In genomic region chrX:74880123-74880522, GRCm38 (mm10) we compare ENCODE assay signal across 13 mouse cellular contexts. TPM values are rescaled to one million over a fixed set of nuclear protein-coding genes. Genes with fewer than 3 reads are reported as not detected.
A peak's percentile ranks its signal among the peaks of the same experiment; 100 is the strongest.
DNase-seq lines count a peak whose midpoint lies in the region; ATAC-seq and TF ChIP-seq lines count a peak whose summit lies in the region.
"Not testable (repeated sequence)": the region's sequence is repeated elsewhere in the genome, so short reads cannot be mapped to it uniquely, and the experiment has no call there.
"Had no signal": no experiment of that assay in that cellular context is flagged by ENCODE, and none has a peak within 500 bp of the region (broad histone marks: within the 10 kb centered on the region; RNA-seq: fewer than 3 reads in every experiment).

No protein-coding gene starts in this region.

- H3K4me2 ChIP-seq in hindbrain, postnatal 0 days (ENCODE audit: low read depth, low read length); lung, embryonic 14.5 days: not testable (repeated sequence)

- H3K9ac ChIP-seq in hindbrain, postnatal 0 days (replicated peaks; ENCODE audit: low read length); lung, embryonic 14.5 days: not testable (repeated sequence)

- H3K4me1 ChIP-seq in hindbrain, postnatal 0 days (ENCODE audit: insufficient read depth, low read length); lung, embryonic 14.5 days (ENCODE audit: insufficient read depth): not testable (repeated sequence)

- WGBS in hindbrain, postnatal 0 days: 49% methylated on average over 4 of the region's 6 CpGs
- WGBS in lung, embryonic 14.5 days: 16% methylated on average over 4 of the region's 6 CpGs

- peak; percentile 6 for DNase-seq in adrenal gland, postnatal 14 days
- peak; percentile 13 to 23 for DNase-seq in cerebellum, postnatal 4 days (ENCODE audit: low spot score in 2 of 2)
- peak; percentile 70 for DNase-seq in gastrocnemius, adult 2 months
- not testable (repeated sequence) for DNase-seq in hindbrain, postnatal 0 days (ENCODE audit: low spot score); lung, embryonic 14.5 days
- DNase-seq in layer of hippocampus, adult 9-10 months (ENCODE audit: low spot score): peak; percentile 4
- peak; percentile 26 to 45 for DNase-seq in right cerebral cortex, postnatal 10 days (ENCODE audit: low spot score in 2 of 2)

- not testable (repeated sequence) for H3K27me3 ChIP-seq in hindbrain, postnatal 0 days (ENCODE audit: insufficient read depth, low read length); lung, embryonic 14.5 days (ENCODE audit: insufficient read depth, low read length)

- H3K27ac ChIP-seq in gastrocnemius, adult 2 months; hindbrain, postnatal 0 days; lung, embryonic 14.5 days (ENCODE audit: low read depth): not testable (repeated sequence)

- TF ChIP-seq CTCF in gastrocnemius, adult 2 months (IDR thresholded peaks at IDR 0.05): peak; percentile 34
- peak; percentile 32; the same call in 1 of the 2 replicates for TF ChIP-seq CTCF in hindbrain, postnatal 0 days (IDR thresholded peaks at IDR 0.05; ENCODE audit: low read depth)
- TF ChIP-seq CTCF in lung, embryonic 14.5 days (IDR thresholded peaks at IDR 0.05; ENCODE audit: low read depth): peak; percentile 18; the same call in 1 of the 2 replicates

- not testable (repeated sequence) for H3K4me3 ChIP-seq in gastrocnemius, adult 2 months; hindbrain, postnatal 0 days (ENCODE audit: low read length); lung, embryonic 14.5 days (ENCODE audit: low read depth, low read length)

- intact Hi-C loops in gastrocnemius, adult 2 months (cut with DNase I): loop anchor here (10.0 kb wide), 1 partner anchor 425 kb away; no protein-coding TSS in a partner anchor

- peak; percentile 32; the same call in 1 of the 2 replicates for ATAC-seq in hindbrain, postnatal 0 days
- ATAC-seq in lung, embryonic 14.5 days (ENCODE audit: insufficient read depth): not testable (repeated sequence)

- not testable (repeated sequence) for H3K36me3 ChIP-seq in hindbrain, postnatal 0 days (ENCODE audit: insufficient read depth, low read length); lung, embryonic 14.5 days (ENCODE audit: insufficient read depth)

- not testable (repeated sequence) for H3K9me3 ChIP-seq in hindbrain, postnatal 0 days (ENCODE audit: low read length); lung, embryonic 14.5 days (ENCODE audit: low read depth, low read length)

RNA-seq across cellular contexts. Expression of gene Gm5936, which starts 43.1 kb away (rescaled TPM):
- not detected in 2 replicates for total RNA-seq in adrenal gland, postnatal 14 days (2021)
- not detected for total RNA-seq in gastrocnemius, adult 2 months (2021)
- not detected in 2 replicates for total RNA-seq in hindbrain, postnatal 0 days (2014; rRNA removed)
- polyA plus RNA-seq in hindbrain, postnatal 0 days (2015; fragmentation: Nextera tagmentation; extraction: Ambion mirVana): not detected in 2 replicates
- not detected in 2 replicates for polyA plus RNA-seq in lung, embryonic 14.5 days (2014; fragmentation: Nextera tagmentation; extraction: Ambion mirVana)
- polyA plus RNA-seq: CD4-positive, CD25-positive, alpha-beta regulatory T cell, adult 4 months; embryonic facial prominence, embryonic 14.5 days; kidney, embryonic 16.5 days; limb, embryonic 10.5 days; liver, embryonic 16.5 days; neural tube, embryonic 11.5 days had no signal
